Mouse (Mus musculus) lung, postnatal 36 days (tissue): ENCODE results near the gene Fgf13.

Source experiments
- DNase-seq: peaks from one replicate; pipeline ENCODE4 v3.0.0; 2022; ENCODE audit warnings: mixed read lengths

The Fgf13 gene

DNA sequence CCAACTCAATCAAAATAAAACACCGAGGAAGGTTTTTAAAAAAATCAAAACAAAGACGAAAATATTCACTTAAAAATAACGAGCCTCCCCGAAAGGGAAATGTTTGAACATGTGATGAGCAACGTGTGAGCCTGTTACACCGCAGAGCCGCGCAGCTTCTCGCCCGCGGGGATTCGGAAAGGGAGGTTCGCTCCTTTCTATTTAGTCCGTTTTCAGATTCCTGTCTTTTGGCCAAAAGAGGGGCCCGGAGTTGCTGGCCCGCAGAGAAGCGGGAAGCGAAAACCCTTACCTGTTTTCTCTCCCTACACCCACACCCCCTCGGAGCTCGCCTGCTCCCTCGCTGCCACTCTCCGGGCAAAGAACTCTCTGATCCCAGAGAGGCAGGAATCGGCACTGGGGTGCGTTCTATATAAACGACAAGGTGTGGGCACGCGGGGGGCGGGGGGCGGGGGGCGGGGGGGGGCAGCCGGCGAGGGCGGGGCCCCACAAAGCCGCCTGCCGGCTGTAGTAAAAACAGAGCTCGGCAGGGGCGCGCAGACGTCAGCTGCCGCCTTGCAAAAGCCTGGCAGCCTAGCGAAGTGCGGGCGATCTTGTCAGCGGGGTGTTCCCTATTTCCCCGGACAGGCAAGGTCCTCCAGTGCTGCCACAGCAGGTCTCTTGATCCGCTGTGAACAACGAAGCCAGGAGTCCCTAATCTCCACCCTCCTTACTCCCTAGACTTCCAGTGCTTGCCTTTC, at the start of gene Fgf13:
Fgf13 (minus strand) TSS at position 377 of the 737 bp plus-strand sequence.
- no peak for DNase-seq

GRCm38 (mm10) chrX:59606535-59606934, 38.7 kb upstream of the Fgf13 start:
- no peak for DNase-seq

DNA sequence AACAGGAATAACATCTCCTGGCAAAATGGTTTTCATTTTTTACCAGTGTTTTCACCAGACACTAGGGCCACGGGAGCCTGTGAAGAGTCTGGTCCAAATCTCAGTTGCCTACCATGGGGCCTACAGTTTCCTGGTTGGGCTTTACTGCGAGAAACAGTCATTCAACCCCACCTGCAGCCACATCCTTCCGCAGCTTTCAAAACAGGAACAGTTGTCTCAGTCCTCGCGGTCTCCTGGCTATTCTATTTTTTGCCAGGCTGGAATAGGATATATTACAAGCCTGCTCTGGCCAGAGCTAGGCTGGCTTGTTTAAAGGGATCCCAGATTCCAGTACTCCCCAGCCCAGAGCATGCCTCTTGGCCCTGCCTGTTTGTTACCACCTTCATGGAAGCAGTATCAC, 21.2 kb upstream of the Fgf13 start:
- DNase-seq: no peak

GRCm38 (mm10) chrX:59585508-59586186, 17.8 kb upstream of the Fgf13 start:
- no peak for DNase-seq

- DNase-seq: no peak
Observed at GRCm38 (mm10) chrX:59584034-59584433, 16.2 kb upstream of the Fgf13 start.

DNA sequence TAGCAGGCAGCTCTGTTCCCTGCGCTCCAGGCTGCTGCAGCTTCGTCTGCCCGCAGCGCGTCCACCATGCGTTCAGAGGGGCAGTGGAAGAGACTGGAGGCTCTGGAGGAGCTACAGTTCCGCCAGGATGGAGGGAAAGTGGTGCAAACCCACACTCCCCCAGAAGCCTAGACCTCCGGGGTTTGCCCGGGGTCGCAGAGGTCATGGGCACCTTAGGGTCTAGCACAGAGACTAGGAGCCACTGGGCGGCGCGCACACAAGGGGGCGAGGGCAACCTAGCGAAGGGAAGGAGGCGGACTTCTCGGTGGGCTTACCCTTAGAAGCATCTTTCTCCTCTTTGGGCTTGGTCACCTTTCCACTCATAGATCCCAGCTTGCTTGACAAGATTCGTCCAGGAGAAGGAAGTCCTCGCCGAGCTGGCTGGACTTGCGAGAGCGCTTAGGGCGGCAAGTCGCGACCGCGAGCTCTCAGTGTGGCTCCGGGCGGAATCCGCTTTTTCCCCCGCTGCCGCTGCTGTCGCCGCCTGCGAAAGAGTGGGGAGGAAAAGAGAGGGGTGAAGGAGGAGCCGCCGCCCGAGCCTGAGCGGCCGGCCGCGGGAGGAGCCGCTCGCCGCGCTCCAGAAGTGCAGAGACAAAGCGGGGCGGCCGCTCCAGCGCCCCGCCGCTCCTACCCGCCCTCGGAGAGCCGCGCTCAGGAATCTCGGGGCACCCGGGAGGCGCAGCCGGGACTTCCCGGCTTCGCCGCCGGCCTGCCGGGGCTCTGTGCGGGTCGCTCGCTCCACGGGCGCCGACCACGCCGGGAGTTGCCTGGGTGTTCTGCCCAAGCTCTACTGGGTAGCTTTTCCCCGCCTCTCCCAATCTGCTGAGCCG, 811 bp downstream of the Fgf13 start:
- no peak for DNase-seq

- no peak for DNase-seq
Observed at GRCm38 (mm10) chrX:59566017-59566679, 1.7 kb downstream of the Fgf13 start.

GRCm38 (mm10) chrX:59547931-59548330, 19.9 kb downstream of the Fgf13 start:
- no peak for DNase-seq

GRCm38 (mm10) chrX:59508273-59508672, 59.6 kb downstream of the Fgf13 start:
- no peak for DNase-seq

DNA sequence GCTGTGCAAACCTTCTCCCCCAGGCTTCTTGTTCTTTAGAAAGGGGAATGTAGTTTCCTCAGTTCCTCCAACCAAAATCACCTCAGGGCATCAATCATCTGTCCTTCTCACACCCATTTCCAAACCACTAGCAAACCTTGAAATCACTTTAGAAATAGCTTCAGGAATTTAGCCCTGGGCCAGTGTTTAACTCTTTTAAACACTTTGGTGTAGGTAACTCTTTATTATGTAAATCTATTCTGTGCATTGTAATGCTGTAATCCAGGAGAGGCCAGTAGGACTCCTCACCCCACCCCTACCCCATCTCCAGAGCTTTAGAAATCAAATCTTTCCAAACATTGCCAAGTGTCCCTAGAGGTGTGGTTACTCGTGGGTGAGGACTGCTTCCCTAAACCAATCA, 74.5 kb downstream of the Fgf13 start:
- DNase-seq: no peak

DNA sequence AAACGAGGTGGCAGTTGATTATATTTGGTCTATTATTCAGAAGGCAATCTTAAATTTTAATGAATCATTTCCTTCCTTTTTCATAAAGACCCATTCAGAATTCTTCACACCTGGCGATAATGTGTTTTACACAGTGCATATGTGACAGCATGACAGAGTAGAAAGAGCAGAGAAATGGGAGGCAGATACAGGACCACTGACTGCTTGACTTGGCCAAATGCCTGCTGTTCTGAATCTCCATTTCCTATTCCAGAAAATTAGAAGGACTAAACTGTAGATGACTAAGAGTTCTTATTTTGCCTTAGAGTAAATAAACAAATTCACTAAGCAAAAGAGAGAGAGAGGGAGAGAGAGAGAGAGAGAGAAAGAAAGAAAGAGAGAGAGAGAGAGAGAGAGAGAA, 82.4 kb downstream of the Fgf13 start:
- DNase-seq: no peak

GRCm38 (mm10) chrX:59402596-59403285, 165.1 kb downstream of the Fgf13 start:
- DNase-seq: no peak

DNA sequence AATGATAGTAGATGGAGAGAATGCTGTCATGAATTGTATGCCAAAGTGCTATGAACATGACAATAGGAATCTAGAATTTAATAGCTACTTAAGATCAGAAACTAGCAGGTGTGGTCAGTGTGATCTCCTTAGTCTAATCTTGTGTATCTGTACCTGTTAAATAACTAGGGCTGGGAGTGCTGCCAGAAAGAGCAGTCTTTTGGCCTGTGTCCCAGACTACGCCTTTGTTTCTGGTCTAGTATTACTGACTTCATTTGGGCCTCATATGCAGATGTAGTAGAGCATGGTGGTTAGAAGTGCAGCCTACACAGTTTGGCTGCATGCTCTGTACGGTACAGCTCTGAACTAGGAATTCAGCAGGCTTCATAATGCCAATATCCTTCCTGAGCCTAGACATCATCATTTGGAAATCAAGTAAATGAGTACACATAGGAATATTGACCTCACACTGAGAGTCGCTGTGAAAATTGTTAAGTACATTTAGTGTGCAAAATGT, 276.9 kb downstream of the Fgf13 start:
- no peak for DNase-seq

DNA sequence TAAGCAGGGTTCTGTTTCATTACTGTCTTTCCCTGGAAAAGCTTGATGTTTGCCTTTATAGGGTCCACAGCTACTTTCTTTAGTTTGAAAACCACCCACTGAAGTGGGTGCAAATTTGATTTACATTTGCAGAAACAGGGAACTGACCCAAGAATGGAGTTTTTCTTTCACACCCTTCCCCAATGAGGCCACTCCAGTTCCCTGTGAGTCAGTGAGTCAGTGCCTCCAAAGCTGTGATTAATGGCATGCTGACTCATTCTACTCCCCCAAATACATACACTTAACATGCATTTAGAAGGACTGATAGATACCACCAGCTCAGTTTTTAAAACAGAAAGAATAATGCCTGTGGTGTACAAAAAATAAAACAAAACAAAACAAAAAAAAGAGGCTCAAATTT, 316.3 kb downstream of the Fgf13 start:
- no peak for DNase-seq

DNA sequence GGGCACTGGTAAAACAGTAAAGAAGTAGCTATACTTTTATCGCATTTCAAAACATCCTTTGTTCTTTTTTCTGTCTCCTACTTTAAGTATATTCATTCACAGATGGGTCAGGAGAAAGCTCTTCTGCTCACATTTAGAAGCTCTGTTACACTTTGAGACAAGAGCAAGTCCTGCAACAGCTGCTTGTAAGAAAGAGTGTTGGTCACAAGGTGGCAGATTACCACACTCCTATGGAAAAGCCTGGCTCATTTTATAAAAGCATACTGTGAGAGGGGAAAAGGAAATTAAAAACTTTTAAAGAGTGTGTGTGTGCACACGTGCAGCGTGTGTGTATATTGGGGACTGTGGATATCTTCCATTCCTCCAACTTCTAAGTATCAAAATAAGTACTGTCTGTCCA, 324.1 kb downstream of the Fgf13 start:
- no peak for DNase-seq

GRCm38 (mm10) chrX:59243176-59243575, 324.7 kb downstream of the Fgf13 start:
- no peak for DNase-seq

- no peak for DNase-seq
Observed at GRCm38 (mm10) chrX:59241460-59241747, 326.5 kb downstream of the Fgf13 start.

GRCm38 (mm10) chrX:59240683-59241459, 327.0 kb downstream of the Fgf13 start:
- DNase-seq: no peak

GRCm38 (mm10) chrX:59220675-59221074, 347.2 kb downstream of the Fgf13 start:
- no peak for DNase-seq

- DNase-seq: no peak
Observed at GRCm38 (mm10) chrX:59201146-59201545, 366.7 kb downstream of the Fgf13 start.

DNA sequence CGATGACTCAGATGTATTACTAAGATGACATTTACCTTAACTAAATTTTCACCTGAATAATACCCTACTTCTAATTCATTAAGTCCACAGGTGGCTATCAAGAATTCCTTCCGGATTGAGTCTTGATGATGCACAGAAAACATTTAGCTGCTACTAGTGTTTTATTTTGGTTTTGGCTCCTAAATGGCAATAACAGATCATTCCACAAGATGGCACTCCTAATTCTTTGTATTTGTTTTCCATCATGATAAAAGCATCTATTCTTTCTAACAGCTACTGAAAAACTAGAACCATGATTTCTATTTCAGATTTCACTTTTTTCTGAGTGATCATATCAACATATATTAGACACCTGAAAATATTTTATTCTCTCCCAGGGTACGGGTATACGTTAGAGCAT, 373.7 kb downstream of the Fgf13 start:
- no peak for DNase-seq

GRCm38 (mm10) chrX:59186922-59187321, 380.9 kb downstream of the Fgf13 start:
- no peak for DNase-seq
